Mouse (Mus musculus) testis, adult 2 months (tissue): Measurements from ENCODE around the gene Upp2.

Experiments used
- CTCF ChIP-seq: fragments of 200-500 bp; IDR thresholded peaks from 2 replicates; pipeline ENCODE4 v1.5.1; 2012; ENCODE audit warnings: low read depth, mild to moderate bottlenecking, inconsistent platforms, low read length, moderate library complexity; ENCODE audit not compliant: control insufficient read depth, insufficient read depth, insufficient replicate concordance
- POLR2A ChIP-seq: fragments of 200-500 bp; IDR thresholded peaks from 2 replicates; pipeline ENCODE4 v1.6.1; 2012; ENCODE audit warnings: low read depth, mild to moderate bottlenecking, inconsistent platforms, low read length, moderate library complexity; ENCODE audit not compliant: control insufficient read depth

GRCm38 (mm10) chr2:58574167-58574566 lies 7.1 kb downstream of the Upp2 start:
- TF ChIP-seq CTCF (no peak), POLR2A (no peak)
